Mouse (Mus musculus): Measurements from ENCODE around the gene Slc6a19.
A peak's percentile ranks its signal among the peaks of the same experiment; 100 is the strongest.
"Not testable (repeated sequence)": the region's sequence is repeated elsewhere in the genome, so short reads cannot be mapped to it uniquely, and the experiment has no call there.

The Slc6a19 gene

GRCm38 (mm10) chr13:73704694-73705325 is at the start of gene Slc6a19:
Gene Slc6a19 (minus strand): TSS chr13:73704865.
- DNase-seq (ENCODE audit: low spot score in 2 of 2): no peak

- DNase-seq (ENCODE audit: low spot score in 2 of 2): no peak
Observed at GRCm38 (mm10) chr13:73751284-73751683, 46.6 kb upstream of the Slc6a19 start.

- no peak for DNase-seq (ENCODE audit: low spot score in 2 of 2)
Observed at GRCm38 (mm10) chr13:73750435-73750834, 45.8 kb upstream of the Slc6a19 start.

- no peak for DNase-seq (ENCODE audit: low spot score in 2 of 2)
Observed at GRCm38 (mm10) chr13:73748663-73749440, 44.2 kb upstream of the Slc6a19 start.

DNA sequence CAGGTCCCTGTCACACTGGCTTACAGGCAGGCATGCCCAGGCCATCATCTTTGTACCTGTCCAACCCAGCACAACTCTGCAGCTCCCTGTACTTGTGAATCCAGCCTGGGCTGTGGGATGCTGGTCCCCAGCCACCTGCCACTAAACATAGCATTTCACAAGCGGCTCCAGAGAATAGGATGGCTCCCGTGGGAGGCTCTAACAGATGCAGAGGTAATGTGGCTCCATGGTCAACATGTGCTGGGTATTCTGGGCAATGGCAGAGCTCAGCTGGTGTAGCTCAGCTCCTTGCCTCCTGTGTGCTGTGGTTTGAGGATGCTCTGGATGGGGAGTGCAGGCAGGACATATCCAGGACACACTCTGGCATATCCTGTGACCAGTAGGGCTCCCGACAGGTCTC is 39.0 kb upstream of the Slc6a19 start:
- DNase-seq (ENCODE audit: low spot score in 2 of 2): no peak

GRCm38 (mm10) chr13:73742944-73743343 is 38.3 kb upstream of the Slc6a19 start:
- no peak for DNase-seq (ENCODE audit: low spot score in 2 of 2)

- DNase-seq (ENCODE audit: low spot score in 2 of 2): not testable (repeated sequence)
Observed at GRCm38 (mm10) chr13:73740399-73740944, 35.8 kb upstream of the Slc6a19 start.

DNA sequence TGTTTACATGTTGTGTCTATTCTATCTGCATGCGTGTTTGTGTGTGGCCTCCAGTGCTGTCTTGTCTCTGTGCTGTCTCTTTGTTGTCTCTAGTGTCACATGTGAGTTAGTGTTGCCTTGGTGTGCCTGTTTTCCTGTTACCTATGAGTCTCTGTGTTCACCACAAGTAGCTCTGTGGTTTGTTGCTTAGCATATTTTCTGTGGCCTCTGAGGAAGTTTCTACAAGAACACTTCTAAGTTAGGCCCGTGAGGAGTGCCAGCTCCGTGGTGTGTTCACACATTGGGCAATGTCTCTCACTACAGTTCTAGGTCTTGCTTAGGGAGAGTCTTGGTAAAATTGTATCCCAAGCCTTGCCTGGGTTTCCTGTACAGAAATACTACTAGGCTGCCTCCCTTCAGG is 32.3 kb upstream of the Slc6a19 start:
- DNase-seq (ENCODE audit: low spot score in 2 of 2): no peak

DNA sequence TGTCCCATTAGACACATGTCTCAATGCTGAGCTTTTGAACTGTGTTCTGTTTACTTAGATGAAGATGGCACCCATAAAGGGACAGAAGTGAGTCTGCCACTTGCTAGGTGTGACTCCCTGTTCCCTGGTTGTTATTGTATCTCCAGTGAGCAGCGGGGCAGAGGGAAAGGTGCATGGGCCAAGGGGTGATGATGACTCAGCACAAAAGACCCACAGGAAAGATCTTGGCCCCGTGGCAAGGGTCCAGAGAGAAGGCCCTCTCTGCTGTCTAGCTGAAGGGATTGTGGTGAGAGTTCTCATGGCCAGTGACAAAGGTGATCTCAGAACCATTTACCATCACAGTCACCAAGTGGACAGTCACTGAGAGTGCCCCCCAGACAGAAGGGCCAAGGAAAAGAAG is 31.3 kb upstream of the Slc6a19 start:
- no peak for DNase-seq (ENCODE audit: low spot score in 2 of 2)

- no peak for DNase-seq (ENCODE audit: low spot score in 2 of 2)
Observed at GRCm38 (mm10) chr13:73735270-73735669, 30.6 kb upstream of the Slc6a19 start.

GRCm38 (mm10) chr13:73734379-73734778 is 29.7 kb upstream of the Slc6a19 start:
- DNase-seq (ENCODE audit: low spot score in 2 of 2): no peak

GRCm38 (mm10) chr13:73732742-73733700 is 28.4 kb upstream of the Slc6a19 start, which contains the start of gene Slc12a7:
Gene Slc12a7 (plus strand): TSS chr13:73733094.
- no peak for DNase-seq (ENCODE audit: low spot score in 2 of 2)

- no peak for DNase-seq (ENCODE audit: low spot score in 2 of 2)
Observed at GRCm38 (mm10) chr13:73732235-73732634, 27.6 kb upstream of the Slc6a19 start.

DNA sequence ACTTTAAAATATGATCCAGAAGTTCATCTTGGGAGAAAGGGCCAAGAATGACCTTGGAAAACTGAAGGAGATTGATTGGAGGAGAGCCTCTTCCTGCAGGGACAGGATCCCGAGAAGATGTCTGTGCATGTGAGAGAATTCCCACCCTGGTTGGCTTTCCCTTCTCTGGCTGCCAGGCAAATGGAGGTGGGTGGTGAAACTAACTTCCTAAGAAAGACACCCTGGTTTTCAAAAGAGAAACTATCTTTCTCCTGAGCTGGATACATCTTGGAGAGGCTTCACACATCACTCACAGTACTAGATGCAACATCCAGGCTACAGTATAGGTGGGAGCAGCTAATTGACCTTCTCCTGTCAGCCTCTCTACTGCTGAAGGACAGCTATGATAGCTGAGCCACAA is 26.2 kb upstream of the Slc6a19 start:
- DNase-seq (ENCODE audit: low spot score in 2 of 2): no peak

DNA sequence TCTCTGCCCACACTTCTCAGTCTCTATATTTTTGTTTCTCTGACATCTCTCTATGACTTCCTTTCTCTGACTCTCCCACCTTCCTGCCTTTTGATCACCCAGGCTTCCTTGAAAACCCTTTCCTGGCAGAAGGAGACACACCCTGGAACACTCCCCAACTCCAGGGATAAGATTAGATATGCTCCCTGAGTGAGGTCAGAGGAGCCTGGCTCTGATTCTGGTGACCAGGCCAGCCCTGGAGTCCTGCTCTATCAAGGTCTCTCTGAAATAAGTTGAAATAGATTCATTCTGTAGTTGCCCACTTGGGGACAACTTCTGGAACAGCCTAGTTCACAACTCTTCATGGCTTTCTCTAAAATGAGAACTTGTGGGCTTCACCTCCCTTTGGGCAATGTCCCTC is 24.0 kb upstream of the Slc6a19 start:
- DNase-seq (ENCODE audit: low spot score in 2 of 2): no peak

DNA sequence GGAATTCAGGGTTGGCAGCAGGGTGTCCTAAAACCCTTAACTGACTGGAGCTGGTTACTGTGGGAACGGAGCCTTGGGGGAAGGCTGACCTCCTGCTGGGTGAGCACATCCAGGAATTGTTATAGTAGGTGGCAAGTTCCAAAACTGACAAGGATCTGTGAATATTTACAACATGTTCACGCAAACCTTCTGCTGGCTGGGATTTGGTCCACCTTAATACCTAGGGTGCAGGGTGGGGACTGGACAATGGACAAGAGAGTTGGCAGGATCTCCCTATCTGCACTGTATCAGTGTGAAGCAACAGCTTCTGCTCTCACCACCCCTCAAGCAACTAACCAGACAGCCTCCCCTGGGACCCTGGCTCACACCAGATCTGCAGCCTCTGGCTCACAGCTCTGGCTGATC is 23.0 kb upstream of the Slc6a19 start:
- DNase-seq (ENCODE audit: low spot score in 2 of 2): no peak

DNA sequence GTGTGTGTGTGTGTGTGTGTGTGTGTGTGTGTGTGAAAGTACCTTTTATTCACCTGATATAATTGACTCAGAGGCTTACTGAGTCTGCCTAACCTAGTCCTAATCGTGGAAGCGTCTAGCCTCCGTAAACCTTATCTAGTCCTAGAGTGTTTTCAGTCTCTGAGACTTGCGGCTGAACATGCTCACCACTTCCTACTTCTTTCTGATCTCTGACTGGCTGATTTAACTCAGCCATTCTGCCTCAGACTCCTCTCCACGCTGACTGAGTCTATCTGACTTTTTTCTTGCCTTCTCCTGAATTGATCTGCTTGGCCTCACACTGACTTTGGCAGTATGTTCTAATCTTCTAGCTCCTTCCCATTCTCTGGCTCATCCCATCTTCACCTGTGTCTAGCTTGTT is 20.6 kb upstream of the Slc6a19 start:
- DNase-seq (ENCODE audit: low spot score in 2 of 2): no peak

GRCm38 (mm10) chr13:73723081-73723668 is 18.5 kb upstream of the Slc6a19 start:
- no peak for DNase-seq (ENCODE audit: low spot score in 2 of 2)

- DNase-seq (ENCODE audit: low spot score in 2 of 2): no peak
Observed at GRCm38 (mm10) chr13:73720241-73720640, 15.6 kb upstream of the Slc6a19 start.

DNA sequence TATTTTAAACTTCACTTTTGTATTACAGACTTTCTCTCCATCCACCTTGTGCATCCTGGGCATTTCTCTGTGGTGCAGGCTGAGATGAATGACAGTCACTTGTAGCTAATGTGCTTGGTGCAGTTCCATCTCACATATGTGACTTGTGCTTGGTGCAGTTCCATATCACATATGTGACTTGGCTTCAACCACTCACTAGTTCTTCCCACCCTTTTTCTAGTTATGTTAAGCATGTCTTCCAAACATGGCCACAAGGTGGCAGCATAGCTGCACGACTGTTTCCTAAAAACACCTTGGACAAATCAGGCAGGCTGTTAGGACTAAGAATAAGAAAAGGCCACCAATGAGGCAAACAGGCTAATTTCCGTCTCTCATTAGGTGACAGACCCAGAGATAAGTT is 13.6 kb upstream of the Slc6a19 start:
- peak; percentile 33 to 69 for DNase-seq (ENCODE audit: low spot score in 2 of 2)

DNA sequence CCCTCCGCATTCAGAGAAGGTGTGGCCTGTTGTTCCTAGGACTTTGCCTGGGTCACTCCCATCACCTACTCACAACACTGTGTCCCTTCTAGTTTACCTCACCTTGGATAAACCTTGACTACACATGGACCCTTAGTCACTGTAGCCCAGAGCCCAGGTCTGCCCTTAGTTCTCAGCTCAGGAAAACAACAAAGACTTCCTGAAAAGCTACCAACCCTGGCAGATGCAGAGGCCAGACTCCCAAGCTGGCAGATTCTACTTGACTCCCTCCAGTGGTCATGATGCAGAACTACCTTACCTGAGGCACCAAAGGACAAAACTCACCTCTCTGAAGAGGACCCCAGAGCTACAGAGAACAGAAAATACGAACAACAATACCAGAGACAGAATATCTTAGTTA is 9.4 kb upstream of the Slc6a19 start:
- DNase-seq (ENCODE audit: low spot score in 2 of 2): no peak
